In genomic region chr11:88471981-88472647, GRCm38 (mm10) we compare ENCODE assay signal across 9 mouse cellular contexts.
DNase-seq lines count a peak whose midpoint lies in the region; ATAC-seq and TF ChIP-seq lines count a peak whose summit lies in the region.
"Had no signal": no experiment of that assay in that cellular context is flagged by ENCODE, and none has a peak within 500 bp of the region (broad histone marks: within the 10 kb centered on the region; RNA-seq: fewer than 3 reads in every experiment).

No protein-coding gene starts in this region.

- H3K4me1 ChIP-seq in E14TG2a.4 (replicated peaks; ENCODE audit: low read depth, low read length) = peaks cover 26% of the 10 kb centered on the region
- no peaks in the 10 kb centered on the region for H3K4me1 ChIP-seq in forebrain, postnatal 0 days (ENCODE audit: insufficient read depth)
- peaks cover 62% of the 10 kb centered on the region for H3K4me1 ChIP-seq in neural tube, embryonic 15.5 days

- H3K4me3 ChIP-seq in E14TG2a.4 (replicated peaks; ENCODE audit: low read length) = peak overlapping the region; percentile 7; the same call in 1 of the 2 replicates
- no peak overlapping the region for H3K4me3 ChIP-seq in forebrain, postnatal 0 days (ENCODE audit: low read depth, low read length)
- no peak overlapping the region for H3K4me3 ChIP-seq in neural tube, embryonic 15.5 days (replicated peaks)
- H3K4me3 ChIP-seq: megakaryocyte, embryonic 14.5 days had no signal

- H3K27me3 ChIP-seq in E14TG2a.4 (ENCODE audit: insufficient read depth, low read length) = no peaks in the 10 kb centered on the region
- H3K27me3 ChIP-seq in forebrain, postnatal 0 days (ENCODE audit: insufficient read depth, low read length) = no peaks in the 10 kb centered on the region
- no peaks in the 10 kb centered on the region for H3K27me3 ChIP-seq in neural tube, embryonic 15.5 days (replicated peaks)
- H3K27me3 ChIP-seq: megakaryocyte, embryonic 14.5 days had no signal

- no peak overlapping the region for H3K4me2 ChIP-seq in forebrain, postnatal 0 days (ENCODE audit: low read depth)
- 0 out of 2 replicates have a peak overlapping the region, but pooled peaks have one; percentile 0 for H3K4me2 ChIP-seq in neural tube, embryonic 15.5 days

- no peaks in the 10 kb centered on the region for H3K9me3 ChIP-seq in E14TG2a.4 (ENCODE audit: low read length)
- H3K9me3 ChIP-seq in forebrain, postnatal 0 days (ENCODE audit: low read length) = no peaks in the 10 kb centered on the region
- H3K9me3 ChIP-seq in neural tube, embryonic 15.5 days (replicated peaks) = no peaks in the 10 kb centered on the region
- H3K9me3 ChIP-seq: megakaryocyte, embryonic 14.5 days had no signal

- H3K36me3 ChIP-seq in E14TG2a.4 (ENCODE audit: insufficient read depth, low read length) = peaks cover 47% of the 10 kb centered on the region
- H3K36me3 ChIP-seq in forebrain, postnatal 0 days (ENCODE audit: insufficient read depth) = no peaks in the 10 kb centered on the region
- H3K36me3 ChIP-seq in neural tube, embryonic 15.5 days = no peaks in the 10 kb centered on the region

- TF ChIP-seq CTCF in E14TG2a.4 (conservative IDR thresholded peaks at IDR 0.05; ENCODE audit: low read length) = no peak
- no peak for TF ChIP-seq CTCF in forebrain, postnatal 0 days (IDR thresholded peaks at IDR 0.05; ENCODE audit: low read depth)

- intact Hi-C loops in gastrocnemius, postnatal 14 days (cut with DNase I; ENCODE audit: low total_unique reads) = no loop called here

- WGBS in forebrain, postnatal 0 days = 14% methylated on average over 12 of the region's 12 CpGs
- WGBS in neural tube, embryonic 15.5 days = 13% methylated on average over 12 of the region's 12 CpGs

- H3K27ac ChIP-seq in forebrain, postnatal 0 days (ENCODE audit: low read depth, low read length) = 0 out of 2 replicates have a peak overlapping the region, but pooled peaks have one; percentile 31
- peak overlapping the region; percentile 63 for H3K27ac ChIP-seq in neural tube, embryonic 15.5 days (replicated peaks)

- ATAC-seq in forebrain, postnatal 0 days = peak; percentile 82
- peak; percentile 77 for ATAC-seq in neural tube, embryonic 15.5 days (ENCODE audit: low FRiP score)

- no peak overlapping the region for H3K9ac ChIP-seq in forebrain, postnatal 0 days
- no peak overlapping the region for H3K9ac ChIP-seq in neural tube, embryonic 15.5 days (replicated peaks)

- peak; percentile 37 to 50 for DNase-seq in adrenal gland, postnatal 36 days
- DNase-seq in adrenal gland, postnatal 10 days = no peak
- peak; percentile 50 for DNase-seq in forebrain, postnatal 0 days
- peak; percentile 46 to 66 for DNase-seq in layer of hippocampus, adult 8-10 months (ENCODE audit: low spot score in 2 of 2)
- no peak for DNase-seq in gastrocnemius, postnatal 14 days
- DNase-seq in spleen, postnatal 4 days (ENCODE audit: low spot score in 2 of 2) = no peak

Comparison
In these comparisons a context has a peak if more than half of its experiments do, and no peak if none do; other contexts are left out.
1. DNase-seq: peak in adrenal gland, postnatal 36 days (2 of 2), forebrain, postnatal 0 days (single experiment) and layer of hippocampus, adult 8-10 months (2 of 2); none in adrenal gland, postnatal 10 days (single experiment), gastrocnemius, postnatal 14 days (single experiment) and spleen, postnatal 4 days (0 of 2).